Mouse (Mus musculus): ENCODE data around the gene Kif2a.

The Kif2a gene

GRCm38 (mm10) chr13:106935871-106936255 lies 86.1 kb downstream of the Kif2a start:
- 3% methylated on average over 9 of the region's 9 CpGs for WGBS

GRCm38 (mm10) chr13:106929201-106929600 lies 92.7 kb downstream of the Kif2a start:
- 72% methylated on average over 2 of the region's 2 CpGs for WGBS

GRCm38 (mm10) chr13:106928296-106928695 lies 93.6 kb downstream of the Kif2a start:
- 77% methylated on average over 4 of the region's 4 CpGs for WGBS

- 83% methylated on average over 3 of the region's 3 CpGs for WGBS
Observed at GRCm38 (mm10) chr13:106925921-106926320, 96.0 kb downstream of the Kif2a start.

- WGBS, result 48% methylated on average over 7 of the region's 7 CpGs
Observed at GRCm38 (mm10) chr13:106918322-106919050, 103.4 kb downstream of the Kif2a start.

GRCm38 (mm10) chr13:106913125-106913736 lies 108.7 kb downstream of the Kif2a start:
- WGBS, result 91% methylated on average over 3 of the region's 3 CpGs

GRCm38 (mm10) chr13:106910096-106910495 lies 111.8 kb downstream of the Kif2a start:
- WGBS, result 96% methylated on average over 10 of the region's 10 CpGs
